Mouse (Mus musculus) lung, postnatal 10 days (tissue): ENCODE measurements around the gene Kat2b.
"Not testable (repeated sequence)": the region's sequence is repeated elsewhere in the genome, so short reads cannot be mapped to it uniquely, and the experiment has no call there.

Experiments
- DNase-seq: peaks from one replicate; pipeline ENCODE4 v3.0.0; 2021

The Kat2b gene

GRCm38 (mm10) chr17:53566161-53566918 lies at the start of gene Kat2b:
Gene Kat2b, plus strand, starts transcription at chr17:53566861.
- DNase-seq, result peak; percentile 73

- no peak for DNase-seq
Measured at GRCm38 (mm10) chr17:53519364-53519763, 47.3 kb upstream of the Kat2b start.

GRCm38 (mm10) chr17:53520509-53520908 lies 46.2 kb upstream of the Kat2b start:
- DNase-seq, result no peak

- peak; percentile 16 for DNase-seq
Measured at GRCm38 (mm10) chr17:53528034-53528433, 38.6 kb upstream of the Kat2b start.

GRCm38 (mm10) chr17:53531160-53531559 lies 35.5 kb upstream of the Kat2b start:
- peak; percentile 21 for DNase-seq

GRCm38 (mm10) chr17:53532425-53532824 lies 34.2 kb upstream of the Kat2b start:
- DNase-seq, result peak; percentile 37

GRCm38 (mm10) chr17:53539351-53539750 lies 27.3 kb upstream of the Kat2b start, which contains the start of gene Pp2d1:
Gene Pp2d1, minus strand, starts transcription at chr17:53539451.
- not testable (repeated sequence) for DNase-seq

- DNase-seq, result no peak
Measured at GRCm38 (mm10) chr17:53542536-53542935, 24.1 kb upstream of the Kat2b start.

- DNase-seq, result peak; percentile 75
Measured at GRCm38 (mm10) chr17:53543591-53544324, 22.9 kb upstream of the Kat2b start.

- DNase-seq, result no peak
Measured at GRCm38 (mm10) chr17:53551306-53552299, 15.1 kb upstream of the Kat2b start.

- DNase-seq, result no peak
Measured at GRCm38 (mm10) chr17:53554088-53554487, 12.6 kb upstream of the Kat2b start.

- no peak for DNase-seq
Measured at GRCm38 (mm10) chr17:53554813-53555212, 11.8 kb upstream of the Kat2b start.

- DNase-seq, result no peak
Measured at GRCm38 (mm10) chr17:53557443-53557842, 9.2 kb upstream of the Kat2b start.

GRCm38 (mm10) chr17:53559646-53560045 lies 7.0 kb upstream of the Kat2b start:
- no peak for DNase-seq

- no peak for DNase-seq
Measured at GRCm38 (mm10) chr17:53561458-53562029, 5.1 kb upstream of the Kat2b start.

GRCm38 (mm10) chr17:53564837-53565236 lies 1.8 kb upstream of the Kat2b start:
- DNase-seq, result no peak

GRCm38 (mm10) chr17:53566919-53567345 lies 271 bp downstream of the Kat2b start:
- peak; percentile 84 for DNase-seq

GRCm38 (mm10) chr17:53567346-53568101 lies 863 bp downstream of the Kat2b start:
- DNase-seq, result peak; percentile 62

GRCm38 (mm10) chr17:53568118-53568517 lies 1.5 kb downstream of the Kat2b start:
- peak; percentile 93 for DNase-seq

- no peak for DNase-seq
Measured at GRCm38 (mm10) chr17:53568734-53569386, 2.2 kb downstream of the Kat2b start.

- peak; percentile 92 for DNase-seq
Measured at GRCm38 (mm10) chr17:53569829-53570228, 3.2 kb downstream of the Kat2b start.
